Mouse (Mus musculus): ENCODE results near the gene Slc31a1. TPM values are rescaled to one million over a fixed set of nuclear protein-coding genes. Genes with fewer than 3 reads are reported as not detected.

The Slc31a1 gene
- polyA plus RNA-seq, 1 experiment from 2014 or later: 44.7 TPM

DNA sequence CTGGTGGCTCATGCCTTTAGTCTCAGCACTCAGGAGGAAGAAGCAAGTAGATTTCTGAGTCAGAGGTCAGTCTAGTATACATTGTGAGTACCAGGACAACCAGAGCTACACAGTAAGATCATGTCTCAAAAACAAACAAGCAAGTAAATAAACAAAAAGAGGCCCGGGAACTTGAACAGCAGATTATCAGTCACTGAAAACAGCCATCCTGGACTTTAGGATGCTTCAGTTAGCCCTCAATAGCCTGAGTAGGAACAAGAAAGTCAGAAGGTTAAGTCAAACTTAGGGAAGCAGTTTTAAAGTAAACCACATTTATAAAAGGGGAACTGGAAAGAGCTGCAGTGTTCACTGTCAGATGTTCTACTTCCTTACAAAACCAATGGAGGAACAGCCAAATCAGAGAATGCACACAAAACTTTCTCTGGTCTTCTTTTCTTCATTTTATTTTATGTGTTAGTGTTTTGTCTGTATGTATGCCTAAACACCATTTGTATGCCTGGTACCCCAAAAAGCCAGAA, 2.8 kb upstream of the Slc31a1 start:
- Histone ChIP-seq H3K27ac (replicated peaks; ENCODE audit: low read depth, low read length) (no peak overlapping the region), H3K9ac (ENCODE audit: low read length) (no peak overlapping the region), H3K27me3 (ENCODE audit: control insufficient read depth, insufficient read depth, low read length) (no peaks in the 10 kb centered on the region), H3K4me2 (ENCODE audit: low read depth, severe bottlenecking) (no peak overlapping the region), H3K4me1 (ENCODE audit: control insufficient read depth, insufficient read depth, low read length) (peaks cover 6% of the 10 kb centered on the region), H3K9me3 (ENCODE audit: control insufficient read depth, low read length) (no peaks in the 10 kb centered on the region), H3K4me3 (ENCODE audit: low read depth, low read length) (no peak overlapping the region), H3K36me3 (ENCODE audit: control insufficient read depth, insufficient read depth, low read length) (no peaks in the 10 kb centered on the region)
- WGBS: 88% methylated on average over 1 of the region's 1 CpGs
- DNase-seq (ENCODE audit: low spot score): no peak
- ATAC-seq (ENCODE audit: insufficient number of reproducible peaks, low FRiP score, low TSS enrichment, low read depth): no peak

DNA sequence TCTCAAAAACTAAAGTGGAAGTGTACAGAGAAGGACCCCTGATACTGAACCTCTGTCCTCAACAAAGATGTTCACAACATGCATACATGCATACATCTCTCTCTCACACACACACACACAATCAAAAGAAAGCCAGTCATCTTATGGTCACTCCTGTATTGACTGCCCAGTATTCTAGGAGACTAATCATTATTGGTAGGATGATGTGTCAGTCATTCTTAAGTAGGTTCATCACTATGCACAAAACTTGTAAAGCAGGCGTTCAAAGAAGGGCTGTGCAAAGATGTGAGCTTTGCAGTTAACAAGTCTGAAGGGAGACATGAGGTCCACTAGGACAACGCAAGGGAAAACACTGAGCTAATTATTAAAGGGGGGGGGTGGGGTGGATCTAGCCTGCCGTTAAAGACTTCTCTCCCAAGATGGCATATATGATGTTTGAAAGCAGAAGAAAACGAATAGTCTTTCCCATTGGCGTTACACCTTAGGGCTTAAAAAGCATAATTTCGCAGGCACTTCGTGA, 1.2 kb upstream of the Slc31a1 start:
- ATAC-seq (ENCODE audit: insufficient number of reproducible peaks, low FRiP score, low TSS enrichment, low read depth) (no peak), DNase-seq (ENCODE audit: low spot score) (no peak)
- WGBS: 51% methylated on average over 7 of the region's 7 CpGs
- Histone ChIP-seq H3K27me3 (ENCODE audit: control insufficient read depth, insufficient read depth, low read length) (no peaks in the 10 kb centered on the region), H3K36me3 (ENCODE audit: control insufficient read depth, insufficient read depth, low read length) (no peaks in the 10 kb centered on the region), H3K4me1 (ENCODE audit: control insufficient read depth, insufficient read depth, low read length) (peaks cover 6% of the 10 kb centered on the region), H3K9me3 (ENCODE audit: control insufficient read depth, low read length) (no peaks in the 10 kb centered on the region), H3K4me2 (ENCODE audit: low read depth, severe bottlenecking) (peak overlapping the region; percentile 69), H3K9ac (ENCODE audit: low read length) (peak overlapping the region; percentile 52), H3K27ac (replicated peaks; ENCODE audit: low read depth, low read length) (no peak overlapping the region), H3K4me3 (ENCODE audit: low read depth, low read length) (peak overlapping the region; percentile 71)

DNA sequence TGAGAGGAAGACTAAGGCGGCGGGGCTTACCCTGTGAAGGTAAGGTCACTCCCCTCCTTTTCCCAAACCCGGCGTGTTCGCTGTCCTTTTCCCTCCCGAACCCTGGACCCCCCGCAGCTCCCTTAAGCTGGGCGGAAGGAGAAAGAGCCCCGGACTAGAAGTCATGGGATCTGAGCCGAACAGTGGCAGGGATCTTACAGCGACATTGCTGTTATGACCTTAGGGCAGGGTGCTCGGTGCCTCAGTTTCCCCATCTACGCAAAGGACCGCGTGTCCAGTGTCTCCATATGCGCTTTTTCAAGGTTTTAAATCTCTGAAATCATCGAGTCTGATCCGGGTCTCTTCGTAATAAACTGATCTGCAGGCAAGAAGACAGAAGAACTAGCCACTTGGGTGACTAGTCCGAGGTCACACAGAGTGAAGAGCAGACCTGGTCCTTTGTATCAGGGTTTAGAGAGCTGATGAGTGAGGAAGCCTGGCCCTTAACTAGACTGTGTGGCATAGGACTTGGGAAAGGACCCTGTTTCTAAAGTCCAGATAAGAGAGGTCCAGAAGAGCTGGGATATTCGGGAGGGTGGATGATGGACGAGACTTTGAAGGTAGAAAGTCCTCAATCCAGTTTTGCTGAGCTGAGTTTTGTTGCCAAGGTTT, 403 bp downstream of the Slc31a1 start:
- Histone ChIP-seq H3K27ac (replicated peaks; ENCODE audit: low read depth, low read length) (0 out of 2 replicates have a peak overlapping the region, but pooled peaks have one; percentile 8), H3K9ac (ENCODE audit: low read length) (peak overlapping the region; percentile 73), H3K4me3 (ENCODE audit: low read depth, low read length) (peak overlapping the region; percentile 71), H3K9me3 (ENCODE audit: control insufficient read depth, low read length) (no peaks in the 10 kb centered on the region), H3K4me2 (ENCODE audit: low read depth, severe bottlenecking) (peak overlapping the region; percentile 69), H3K4me1 (ENCODE audit: control insufficient read depth, insufficient read depth, low read length) (peaks cover 6% of the 10 kb centered on the region), H3K36me3 (ENCODE audit: control insufficient read depth, insufficient read depth, low read length) (no peaks in the 10 kb centered on the region), H3K27me3 (ENCODE audit: control insufficient read depth, insufficient read depth, low read length) (no peaks in the 10 kb centered on the region)
- ATAC-seq (ENCODE audit: insufficient number of reproducible peaks, low FRiP score, low TSS enrichment, low read depth): peak; percentile 28
- no peak for DNase-seq (ENCODE audit: low spot score)
- under 1% methylated on average over 22 of the region's 22 CpGs for WGBS

DNA sequence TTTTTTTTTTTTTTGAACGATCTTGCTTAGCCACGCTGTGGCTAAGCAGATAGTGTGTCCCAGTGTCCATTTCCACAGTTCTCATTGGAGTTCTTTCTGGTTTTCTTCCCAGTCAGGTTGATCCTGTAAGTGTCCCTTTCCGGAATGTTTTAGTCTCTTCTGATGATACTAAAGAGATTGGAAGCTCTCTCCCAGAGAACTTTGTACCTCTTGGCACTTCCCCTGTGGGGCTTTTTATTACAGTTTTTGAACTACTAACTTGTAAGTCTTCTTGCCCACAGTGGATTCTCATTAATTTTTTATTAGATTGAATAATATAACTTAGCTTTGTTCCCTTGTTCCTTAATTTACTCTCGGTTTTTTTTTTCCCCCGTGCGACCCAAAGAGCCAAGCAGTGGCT, 1.0 kb downstream of the Slc31a1 start:
- Histone ChIP-seq H3K27me3 (ENCODE audit: control insufficient read depth, insufficient read depth, low read length) (no peaks in the 10 kb centered on the region), H3K4me3 (ENCODE audit: low read depth, low read length) (peak overlapping the region; percentile 71), H3K27ac (replicated peaks; ENCODE audit: low read depth, low read length) (no peak overlapping the region), H3K4me1 (ENCODE audit: control insufficient read depth, insufficient read depth, low read length) (peaks cover 6% of the 10 kb centered on the region), H3K9me3 (ENCODE audit: control insufficient read depth, low read length) (no peaks in the 10 kb centered on the region), H3K36me3 (ENCODE audit: control insufficient read depth, insufficient read depth, low read length) (no peaks in the 10 kb centered on the region), H3K4me2 (ENCODE audit: low read depth, severe bottlenecking) (peak overlapping the region; percentile 69), H3K9ac (ENCODE audit: low read length) (no peak overlapping the region)
- 67% methylated on average over 6 of the region's 6 CpGs for whole genome bisulfite sequencing
- ATAC-seq (ENCODE audit: insufficient number of reproducible peaks, low FRiP score, low TSS enrichment, low read depth): no peak
- no peak for DNase-seq (ENCODE audit: low spot score)

GRCm38 (mm10) chr4:62361997-62362396, 1.5 kb downstream of the Slc31a1 start:
- H3K9me3 ChIP-seq (ENCODE audit: control insufficient read depth, low read length): no peaks in the 10 kb centered on the region
- H3K4me1 ChIP-seq (ENCODE audit: control insufficient read depth, insufficient read depth, low read length): peaks cover 6% of the 10 kb centered on the region
- no peak overlapping the region for H3K4me3 ChIP-seq (ENCODE audit: low read depth, low read length)
- ATAC-seq (ENCODE audit: insufficient number of reproducible peaks, low FRiP score, low TSS enrichment, low read depth): no peak
- no peaks in the 10 kb centered on the region for H3K36me3 ChIP-seq (ENCODE audit: control insufficient read depth, insufficient read depth, low read length)
- H3K4me2 ChIP-seq (ENCODE audit: low read depth, severe bottlenecking): peak overlapping the region; percentile 69; the same call in 1 of the 2 replicates
- WGBS: 98% methylated on average over 1 of the region's 1 CpGs
- no peaks in the 10 kb centered on the region for H3K27me3 ChIP-seq (ENCODE audit: control insufficient read depth, insufficient read depth, low read length)
- H3K9ac ChIP-seq (ENCODE audit: low read length): no peak overlapping the region
- no peak for DNase-seq (ENCODE audit: low spot score)
- H3K27ac ChIP-seq (replicated peaks; ENCODE audit: low read depth, low read length): no peak overlapping the region

- H3K27me3 ChIP-seq (ENCODE audit: control insufficient read depth, insufficient read depth, low read length): no peaks in the 10 kb centered on the region
- no peak for ATAC-seq (ENCODE audit: insufficient number of reproducible peaks, low FRiP score, low TSS enrichment, low read depth)
- WGBS: 83% methylated on average over 2 of the region's 2 CpGs
These were observed 1.9 kb downstream of the Slc31a1 start for GRCm38 (mm10) chr4:62362437-62362836.

DNA sequence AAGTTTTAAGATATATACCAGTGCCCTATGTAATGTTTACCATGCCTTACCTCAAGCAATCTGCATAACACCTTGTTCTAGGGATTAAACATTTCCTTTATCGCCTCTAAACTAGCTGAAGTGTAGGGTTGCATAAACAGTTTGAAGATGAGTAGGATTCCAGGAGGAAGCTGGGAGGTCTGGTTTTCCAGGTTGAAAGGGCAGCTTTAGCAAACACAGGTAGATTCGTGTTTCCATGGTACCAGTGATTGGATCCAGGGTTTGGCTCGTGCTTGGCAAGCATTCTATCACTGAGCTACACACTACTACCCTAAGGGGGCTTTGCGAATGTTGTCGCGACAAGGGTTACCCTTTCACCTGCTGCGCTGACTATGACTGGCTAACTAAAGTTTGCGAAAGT, 3.8 kb downstream of the Slc31a1 start:
- no peak overlapping the region for H3K4me2 ChIP-seq (ENCODE audit: low read depth, severe bottlenecking)
- ATAC-seq (ENCODE audit: insufficient number of reproducible peaks, low FRiP score, low TSS enrichment, low read depth) (no peak), DNase-seq (ENCODE audit: low spot score) (no peak)
- peaks cover 5% of the 10 kb centered on the region for H3K4me1 ChIP-seq (ENCODE audit: control insufficient read depth, insufficient read depth, low read length)
- no peak overlapping the region for H3K4me3 ChIP-seq (ENCODE audit: low read depth, low read length)
- H3K9ac ChIP-seq (ENCODE audit: low read length): no peak overlapping the region
- H3K27ac ChIP-seq (replicated peaks; ENCODE audit: low read depth, low read length): no peak overlapping the region
- H3K36me3 ChIP-seq (ENCODE audit: control insufficient read depth, insufficient read depth, low read length): no peaks in the 10 kb centered on the region
- no peaks in the 10 kb centered on the region for H3K27me3 ChIP-seq (ENCODE audit: control insufficient read depth, insufficient read depth, low read length)
- 91% methylated on average over 8 of the region's 8 CpGs for WGBS
- no peaks in the 10 kb centered on the region for H3K9me3 ChIP-seq (ENCODE audit: control insufficient read depth, low read length)

More at GRCm38 (mm10) chr4:62362437-62362836, 1.9 kb downstream of the Slc31a1 start:
- peaks cover 6% of the 10 kb centered on the region for H3K4me1 ChIP-seq (ENCODE audit: control insufficient read depth, insufficient read depth, low read length)
- H3K4me2 ChIP-seq (ENCODE audit: low read depth, severe bottlenecking): no peak overlapping the region
- no peaks in the 10 kb centered on the region for H3K9me3 ChIP-seq (ENCODE audit: control insufficient read depth, low read length)
- no peak for DNase-seq (ENCODE audit: low spot score)
- H3K36me3 ChIP-seq (ENCODE audit: control insufficient read depth, insufficient read depth, low read length): no peaks in the 10 kb centered on the region
- no peak overlapping the region for H3K9ac ChIP-seq (ENCODE audit: low read length)
- H3K4me3 ChIP-seq (ENCODE audit: low read depth, low read length): no peak overlapping the region
- H3K27ac ChIP-seq (replicated peaks; ENCODE audit: low read depth, low read length): no peak overlapping the region

DNA sequence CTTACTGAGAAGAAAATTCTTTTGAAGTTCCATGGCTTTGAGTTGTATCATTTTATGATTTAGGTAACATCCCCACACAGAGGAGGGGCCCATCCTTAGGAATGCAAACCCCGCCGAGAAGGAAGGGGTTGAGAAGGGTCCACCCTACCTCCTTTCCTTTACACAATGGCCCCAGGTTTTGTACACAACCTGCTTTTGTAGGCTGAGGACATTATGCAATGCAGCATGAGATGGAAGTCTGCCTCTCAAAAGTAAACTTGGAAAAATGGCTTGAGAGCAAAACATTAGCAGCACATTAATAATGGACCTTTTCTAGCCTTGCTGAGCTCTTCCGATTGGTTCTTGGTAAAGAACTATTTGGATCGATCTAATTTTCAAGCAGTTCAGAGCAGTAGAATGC, 5.8 kb downstream of the Slc31a1 start:
- no peak overlapping the region for H3K9ac ChIP-seq (ENCODE audit: low read length)
- H3K4me2 ChIP-seq (ENCODE audit: low read depth, severe bottlenecking): no peak overlapping the region
- no peaks in the 10 kb centered on the region for H3K36me3 ChIP-seq (ENCODE audit: control insufficient read depth, insufficient read depth, low read length)
- no peaks in the 10 kb centered on the region for H3K4me1 ChIP-seq (ENCODE audit: control insufficient read depth, insufficient read depth, low read length)
- WGBS: 82% methylated on average over 4 of the region's 4 CpGs
- DNase-seq (ENCODE audit: low spot score): no peak
- no peaks in the 10 kb centered on the region for H3K27me3 ChIP-seq (ENCODE audit: control insufficient read depth, insufficient read depth, low read length)
- no peaks in the 10 kb centered on the region for H3K9me3 ChIP-seq (ENCODE audit: control insufficient read depth, low read length)
- ATAC-seq (ENCODE audit: insufficient number of reproducible peaks, low FRiP score, low TSS enrichment, low read depth): no peak
- no peak overlapping the region for H3K27ac ChIP-seq (replicated peaks; ENCODE audit: low read depth, low read length)
- H3K4me3 ChIP-seq (ENCODE audit: low read depth, low read length): no peak overlapping the region

Data from limb, embryonic 11.5 days (tissue).